Mouse (Mus musculus) stomach, embryonic 14.5 days (tissue): ENCODE results near the gene Duxbl2. TPM values are rescaled to one million over a fixed set of nuclear protein-coding genes. Genes with fewer than 3 reads are reported as not detected.
"Not testable (repeated sequence)": the region's sequence is repeated elsewhere in the genome, so short reads cannot be mapped to it uniquely, and the experiment has no call there.

Experiments used
- ATAC-seq: fragments of 200-750 bp; cut with Nextera tagmentation; 2 replicates; pipeline ENCODE4 v1.8.0; 2017; ENCODE audit warnings: low read depth, moderate TSS enrichment; ENCODE audit not compliant: insufficient number of reproducible peaks, insufficient read depth, low FRiP score
- H3K27ac ChIP-seq: fragments of 300-500 bp; sonication (generic); 2 replicates; pipeline ENCODE4 v1.5.1; 2014; ENCODE audit warnings: mild to moderate bottlenecking, low read length, moderate library complexity, mixed read lengths
- H3K27me3 ChIP-seq: fragments of 300-500 bp; sonication (generic); 2 replicates; pipeline ENCODE4 v1.6.1; 2014; ENCODE audit warnings: low read length, control low read depth, mixed read lengths; ENCODE audit not compliant: control insufficient read depth, insufficient read depth
- H3K36me3 ChIP-seq: fragments of 300-500 bp; sonication (generic); 2 replicates; pipeline ENCODE4 v1.6.1; 2014; ENCODE audit warnings: mild to moderate bottlenecking, control low read depth, low read length, moderate library complexity, mixed read lengths; ENCODE audit not compliant: control insufficient read depth, insufficient read depth
- H3K4me1 ChIP-seq: fragments of 300-500 bp; sonication (generic); 2 replicates; pipeline ENCODE4 v1.6.1; 2014; ENCODE audit warnings: low read length, control low read depth, mixed read lengths; ENCODE audit not compliant: control insufficient read depth, insufficient read depth
- H3K4me2 ChIP-seq: fragments of 300-500 bp; sonication (generic); replicated peaks from 2 replicates; pipeline ENCODE4 v1.6.1; 2014; ENCODE audit warnings: low read depth, low read length, control low read depth
- H3K4me3 ChIP-seq: fragments of 300-500 bp; sonication (generic); 2 replicates; pipeline ENCODE4 v1.5.1; 2014; ENCODE audit warnings: low read depth, low read length, control low read depth
- H3K9ac ChIP-seq: fragments of 300-500 bp; sonication (generic); replicated peaks from 2 replicates; pipeline ENCODE4 v1.6.1; 2014; ENCODE audit warnings: low read depth, mild to moderate bottlenecking, control low read depth, low read length, moderate library complexity, mixed read lengths
- H3K9me3 ChIP-seq: fragments of 300-500 bp; sonication (generic); 2 replicates; pipeline ENCODE4 v1.6.1; 2016; ENCODE audit warnings: low read depth, low read length, control low read depth; ENCODE audit not compliant: control insufficient read depth
- WGBS: fragments of 180-500 bp; shearing (Covaris S2); extraction: QIAGEN DNeasy Blood & Tissue Kit; methylation state at CpG from one replicate; pipeline ENCODE4 v1.1.7; 2014; 5-methylcytosine and 5-hydroxymethylcytosine counted together
- polyA plus RNA-seq: library from polyadenylated mRNA; unstranded; fragments of >200 nt; fragmentation: Nextera tagmentation; extraction: Ambion mirVana; gene quantifications from 2 replicates; pipeline ENCODE4 v1.2.1, GENCODE M21; 2014

The Duxbl2 gene
- polyA plus RNA-seq = 2.1 and 2.2 TPM in 2 replicates

DNA sequence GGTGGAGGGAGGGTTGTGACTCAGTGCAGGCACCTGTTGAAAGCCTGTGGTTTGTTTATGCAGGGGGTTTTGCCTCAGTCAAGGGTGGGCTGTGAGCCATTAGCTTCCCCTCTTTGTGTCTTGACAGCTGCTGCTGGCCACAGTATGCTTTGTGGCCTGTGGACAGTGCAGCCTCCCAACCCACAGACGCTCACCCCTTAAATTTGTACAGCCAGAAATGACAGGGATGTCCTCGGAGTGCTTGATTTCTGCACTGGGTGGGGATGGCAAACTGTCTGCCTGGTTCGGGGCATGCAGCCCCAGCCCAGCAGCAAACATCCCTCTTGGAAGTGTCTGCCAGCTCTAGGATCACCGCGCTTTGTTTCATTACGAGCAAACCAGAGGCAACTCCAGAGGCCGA, at the start of gene Duxbl2:
Gene Duxbl2 (plus strand): TSS at position 200 of the 400 bp plus-strand sequence.
- H3K27ac ChIP-seq, H3K9me3 ChIP-seq, H3K4me2 ChIP-seq, H3K4me3 ChIP-seq, H3K9ac ChIP-seq, H3K4me1 ChIP-seq, H3K36me3 ChIP-seq, H3K27me3 ChIP-seq: not testable (repeated sequence)
- no CpG with 5 or more reads among the region's 7 CpGs for WGBS
- ATAC-seq = 0 out of 2 replicates have a peak, but pooled peaks have one; percentile 2

DNA sequence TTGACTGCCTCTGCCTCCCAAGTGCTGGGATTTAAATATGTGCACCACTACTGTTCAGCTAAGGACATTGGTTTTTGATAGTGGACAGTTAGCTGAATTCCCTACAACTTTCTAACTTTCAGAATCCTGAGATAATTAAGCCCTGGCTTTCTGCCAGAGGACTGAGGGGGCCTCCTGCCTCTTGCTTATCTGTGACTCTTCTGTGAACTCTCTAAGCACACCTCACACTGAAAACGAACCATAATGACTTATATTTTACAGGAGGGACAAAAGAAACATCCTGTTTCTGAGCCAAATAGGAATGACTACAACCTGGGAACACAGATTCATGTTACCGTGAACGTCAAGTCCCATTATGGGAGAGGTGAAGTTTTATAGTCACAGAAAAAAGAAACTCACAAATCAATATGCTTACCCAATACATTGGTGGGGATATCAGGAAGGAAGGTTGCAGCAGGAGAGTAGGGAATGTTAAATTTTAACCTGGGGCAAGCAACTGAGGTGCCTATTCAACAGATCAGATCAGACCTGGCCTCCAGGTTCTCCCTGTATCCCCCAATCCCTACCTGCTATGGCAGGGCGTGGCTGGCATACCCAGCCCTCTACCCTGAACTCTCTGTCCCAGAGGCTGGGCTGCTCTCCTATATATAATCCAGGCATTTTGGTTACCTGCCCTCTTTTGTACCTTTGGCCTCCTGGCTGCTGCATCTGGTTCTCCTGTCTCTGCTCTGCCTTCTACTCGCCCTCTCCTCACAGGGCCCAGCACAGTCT, 41.3 kb upstream of the Duxbl2 start:
- not testable (repeated sequence) for H3K9me3 ChIP-seq, H3K4me1 ChIP-seq, H3K4me3 ChIP-seq, H3K9ac ChIP-seq, H3K27me3 ChIP-seq, H3K27ac ChIP-seq, H3K4me2 ChIP-seq, H3K36me3 ChIP-seq
- WGBS = no CpG with 5 or more reads among the region's 5 CpGs
- ATAC-seq = peak; percentile 77; the same call in 1 of the 2 replicates

DNA sequence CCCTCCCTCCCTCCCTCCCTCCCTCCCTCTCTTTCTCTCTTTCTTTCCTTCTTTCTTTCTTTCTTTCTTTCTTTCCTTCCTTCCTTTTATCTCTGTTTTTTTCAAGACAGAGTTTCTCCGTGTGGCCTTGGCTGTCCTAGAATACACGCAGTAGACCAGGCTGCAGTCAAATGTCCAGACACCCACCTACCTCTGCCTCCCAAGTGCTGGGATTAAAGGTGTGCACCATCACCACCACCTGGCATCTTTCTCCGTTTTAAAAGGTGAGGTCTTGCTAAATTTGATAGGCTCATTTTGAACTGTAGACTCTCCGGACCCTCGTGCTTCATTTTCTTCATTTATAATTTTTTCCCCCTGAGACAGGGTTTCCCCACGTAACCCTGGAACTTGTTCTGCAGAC, 36.9 kb upstream of the Duxbl2 start, which contains the start of gene Cphx2:
Gene Cphx2 (plus strand): TSS at position 301 of the 400 bp plus-strand sequence.
- not testable (repeated sequence) for H3K9me3 ChIP-seq, H3K4me2 ChIP-seq, H3K9ac ChIP-seq, H3K4me1 ChIP-seq, H3K36me3 ChIP-seq, ATAC-seq, H3K27me3 ChIP-seq, H3K4me3 ChIP-seq, H3K27ac ChIP-seq
- WGBS = no CpG with 5 or more reads among the region's 6 CpGs

DNA sequence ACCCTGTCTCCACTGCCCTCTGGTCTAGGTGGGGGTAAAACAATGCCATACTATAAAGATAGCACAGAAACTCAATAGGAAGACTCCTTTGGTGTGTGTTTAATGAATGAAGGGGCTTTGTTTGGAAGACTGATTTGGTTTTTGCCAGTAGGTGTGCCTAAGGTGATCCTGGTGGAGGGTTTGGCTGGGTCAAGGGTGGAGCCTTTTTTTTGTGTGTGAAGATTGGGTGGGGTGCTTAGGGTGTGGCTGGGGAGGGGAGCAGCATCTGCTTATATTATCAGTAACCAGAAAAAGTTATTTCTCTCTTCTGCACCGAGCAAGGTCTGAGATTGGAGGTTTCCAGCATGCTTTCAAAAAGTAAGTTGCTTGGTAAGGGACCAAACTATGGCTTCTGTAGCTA, 36.2 kb upstream of the Duxbl2 start, which contains the start of gene Cphx3:
Gene Cphx3 (plus strand): TSS at position 301 of the 400 bp plus-strand sequence.
- H3K4me1 ChIP-seq, H3K27ac ChIP-seq, H3K9ac ChIP-seq, H3K4me2 ChIP-seq, H3K36me3 ChIP-seq, H3K27me3 ChIP-seq, ATAC-seq, H3K9me3 ChIP-seq, H3K4me3 ChIP-seq: not testable (repeated sequence)
- WGBS = no CpG with 5 or more reads among the region's 1 CpGs

DNA sequence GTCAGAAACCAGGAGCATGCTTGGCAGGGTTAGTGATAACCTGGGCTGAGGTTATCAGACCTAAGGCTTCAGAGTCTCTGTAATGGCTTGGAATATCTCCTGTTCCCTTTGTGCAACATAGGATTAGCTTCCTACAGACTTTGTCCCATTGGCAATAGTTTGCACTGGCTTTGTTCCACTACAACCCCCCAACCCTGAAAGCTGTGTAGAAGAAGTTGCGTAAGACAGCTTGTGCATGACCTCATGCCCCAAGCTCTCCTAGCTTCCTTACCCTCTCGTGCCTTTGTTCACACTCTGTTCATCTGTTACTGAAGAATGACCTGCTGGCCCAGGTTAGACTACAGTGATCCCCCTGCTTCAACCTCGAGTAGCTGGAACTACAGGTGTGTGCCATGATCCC, 20.5 kb upstream of the Duxbl2 start:
- H3K36me3 ChIP-seq, H3K9ac ChIP-seq, H3K4me3 ChIP-seq, H3K4me2 ChIP-seq, H3K4me1 ChIP-seq, H3K9me3 ChIP-seq, H3K27me3 ChIP-seq, H3K27ac ChIP-seq, ATAC-seq: not testable (repeated sequence)
- WGBS = no CpG with 5 or more reads among the region's 3 CpGs

DNA sequence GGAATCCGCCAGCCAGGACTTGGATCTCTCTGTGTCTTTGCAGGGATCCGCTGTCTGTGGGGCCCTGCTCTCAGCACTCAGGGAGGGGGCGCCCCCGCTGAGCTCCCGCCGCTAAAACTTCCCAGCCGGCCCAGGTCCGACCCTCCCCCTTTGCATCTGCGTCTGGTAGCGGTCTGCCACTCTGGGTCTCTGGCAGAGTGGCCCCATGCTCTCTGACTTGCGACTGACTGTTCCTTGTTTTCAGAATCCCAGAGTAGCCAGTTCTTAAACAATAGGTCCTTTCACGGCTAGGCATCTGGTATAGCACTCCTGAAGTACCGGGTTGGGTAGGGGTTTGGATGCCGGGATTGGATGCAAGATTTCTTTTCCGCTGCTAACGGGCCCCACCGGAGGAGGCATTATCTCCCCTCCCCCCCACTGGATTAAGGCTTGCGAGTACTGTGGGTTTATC, 426 bp downstream of the Duxbl2 start:
- H3K27me3 ChIP-seq, H3K9me3 ChIP-seq, H3K4me1 ChIP-seq, H3K9ac ChIP-seq, H3K36me3 ChIP-seq, H3K4me3 ChIP-seq, H3K4me2 ChIP-seq, H3K27ac ChIP-seq: not testable (repeated sequence)
- peak; percentile 82; the same call in 1 of the 2 replicates for ATAC-seq
- no CpG with 5 or more reads among the region's 18 CpGs for WGBS

DNA sequence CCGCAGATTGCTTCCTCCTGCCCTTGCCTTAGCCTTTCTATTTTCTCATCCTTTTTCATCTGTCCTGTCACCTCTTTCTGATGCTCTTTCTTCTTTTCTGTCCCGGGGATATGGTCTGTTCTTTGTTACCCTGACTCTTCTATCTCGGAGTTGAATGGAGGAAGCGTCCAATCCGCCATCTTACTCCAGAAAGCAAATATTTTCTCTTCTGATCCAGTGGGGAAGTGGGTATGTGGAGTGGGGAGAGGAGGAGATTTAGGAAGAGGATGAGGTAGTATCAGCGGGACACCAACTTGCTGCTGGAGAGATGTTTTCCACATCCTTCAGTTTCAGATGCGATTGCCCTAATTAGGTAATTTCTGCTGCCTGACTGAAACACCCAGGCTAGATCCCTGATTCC, 946 bp downstream of the Duxbl2 start:
- not testable (repeated sequence) for H3K27me3 ChIP-seq, H3K9ac ChIP-seq, ATAC-seq, H3K36me3 ChIP-seq, H3K9me3 ChIP-seq, H3K4me3 ChIP-seq, H3K4me1 ChIP-seq, H3K4me2 ChIP-seq, H3K27ac ChIP-seq
- WGBS = no CpG with 5 or more reads among the region's 7 CpGs

DNA sequence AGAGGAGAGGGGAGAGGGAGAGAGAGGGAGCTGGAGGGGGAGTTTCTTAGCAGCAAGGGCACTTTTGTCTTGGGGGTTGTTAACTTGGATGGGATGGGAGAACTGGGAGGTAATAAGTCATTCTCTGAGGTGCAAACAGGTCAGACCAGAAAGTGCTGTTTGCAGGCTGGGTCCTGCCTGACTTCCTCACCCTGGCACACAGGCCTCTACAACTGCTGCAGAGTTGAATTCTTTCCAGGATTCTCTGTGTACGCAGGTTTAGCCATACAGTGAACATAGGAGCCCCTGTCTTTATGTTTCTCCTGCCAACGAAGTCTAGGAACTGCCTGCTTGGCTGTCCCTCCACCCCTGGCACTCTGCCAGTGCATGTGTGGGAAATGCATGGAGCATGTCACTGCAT, 28.9 kb downstream of the Duxbl2 start:
- H3K27me3 ChIP-seq, H3K9ac ChIP-seq, H3K27ac ChIP-seq, H3K4me1 ChIP-seq, H3K9me3 ChIP-seq, H3K4me2 ChIP-seq, H3K36me3 ChIP-seq, H3K4me3 ChIP-seq: not testable (repeated sequence)
- WGBS = no CpG with 5 or more reads among the region's 2 CpGs
- peak; percentile 23; the same call in 1 of the 2 replicates for ATAC-seq

DNA sequence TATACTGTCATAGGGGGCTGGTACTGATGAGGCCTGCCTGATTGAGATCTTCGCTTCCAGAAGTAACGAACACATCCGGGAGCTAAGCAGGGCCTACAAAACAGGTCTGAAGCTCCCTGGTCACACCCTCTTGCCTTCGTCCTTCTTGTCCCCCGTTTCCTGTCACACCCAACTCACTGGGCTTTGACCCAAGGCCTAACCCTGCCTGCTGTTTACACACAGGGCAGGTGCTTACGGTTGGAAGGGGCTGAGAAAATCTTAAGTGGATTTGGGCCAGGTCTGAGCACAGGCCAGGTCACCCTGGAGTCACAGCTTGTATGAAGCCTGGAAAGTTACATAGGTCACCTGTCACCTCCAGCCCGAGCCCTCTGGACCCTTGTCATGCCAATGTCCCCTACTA, 37.9 kb downstream of the Duxbl2 start:
- not testable (repeated sequence) for H3K4me3 ChIP-seq, H3K4me1 ChIP-seq, H3K27me3 ChIP-seq, H3K4me2 ChIP-seq, H3K9me3 ChIP-seq, H3K36me3 ChIP-seq, H3K27ac ChIP-seq, H3K9ac ChIP-seq, ATAC-seq
- WGBS = no CpG with 5 or more reads among the region's 7 CpGs
